In the genomic region with DNA sequence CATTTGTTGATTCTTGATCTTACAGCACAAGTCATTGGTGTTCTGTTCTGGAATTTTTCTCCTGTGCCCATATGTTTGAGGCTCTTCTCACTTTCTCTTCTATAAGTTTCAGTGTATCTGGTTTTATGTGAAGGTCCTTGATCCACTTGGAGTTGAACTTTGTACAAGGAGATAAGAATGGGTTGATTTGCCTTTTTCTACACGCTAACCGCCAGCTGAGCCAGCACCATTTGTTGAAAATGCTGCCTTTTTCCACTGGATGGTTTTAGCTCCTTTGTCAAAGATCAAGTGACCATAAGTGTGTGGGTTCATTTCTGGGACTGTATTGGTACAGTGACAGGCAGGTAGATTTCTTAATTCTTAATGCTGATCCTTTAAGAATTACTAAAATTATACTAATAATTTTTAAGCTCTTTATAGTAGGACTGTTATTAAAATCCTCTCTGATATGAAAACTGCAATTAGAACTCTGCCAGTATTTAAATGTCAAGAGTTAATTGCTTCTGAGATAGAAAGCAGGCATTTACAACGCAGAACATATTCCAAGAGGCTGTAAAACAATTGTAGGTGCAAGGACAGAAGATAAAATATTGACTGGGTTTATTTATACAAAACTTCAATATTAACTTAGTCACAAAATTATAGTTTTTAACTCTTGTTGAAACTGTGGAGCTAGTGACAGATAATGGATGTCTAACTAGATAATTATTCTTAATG, we compare ENCODE assay signal across 43 mouse cellular contexts. TPM values are rescaled to one million over a fixed set of nuclear protein-coding genes. Genes with fewer than 3 reads are reported as not detected.
"Had no signal": no experiment of that assay in that cellular context is flagged by ENCODE, and none has a peak within 500 bp of the region (broad histone marks: within the 10 kb centered on the region; RNA-seq: fewer than 3 reads in every experiment).

No protein-coding gene starts in this region.

- H3K27me3 ChIP-seq: limb, embryonic 12.5 days; limb, embryonic 13.5 days; limb, embryonic 15.5 days; liver, embryonic 12.5 days; liver, embryonic 13.5 days; liver, embryonic 15.5 days; lung, embryonic 15.5 days; megakaryocyte, embryonic 14.5 days; midbrain, embryonic 12.5 days; midbrain, embryonic 13.5 days had no signal

- H3K27ac ChIP-seq: left cerebral cortex, adult 2 months; limb, embryonic 10.5 days; limb, embryonic 12.5 days; limb, embryonic 13.5 days; limb, embryonic 15.5 days; liver, embryonic 12.5 days; liver, embryonic 13.5 days; liver, embryonic 14.5 days; liver, embryonic 15.5 days; lung, embryonic 15.5 days; macrophage; midbrain, embryonic 10.5 days; midbrain, embryonic 12.5 days; midbrain, embryonic 13.5 days; midbrain, embryonic 15.5 days had no signal

- DNase-seq: left cerebral cortex, postnatal 4 days; liver; liver, embryonic 13.5 days; liver, postnatal 0 days; lung, adult 18-20 months; lung, adult 2 months; lung, embryonic 14.5 days; lung, postnatal 10 days; lung, postnatal 14 days; lung, postnatal 36 days; lung, postnatal 4 days; midbrain, embryonic 14.5 days had no signal

- H3K4me1 ChIP-seq: limb, embryonic 10.5 days; limb, embryonic 12.5 days; limb, embryonic 13.5 days; limb, embryonic 15.5 days; liver, embryonic 12.5 days; liver, embryonic 13.5 days; liver, embryonic 15.5 days; lung, embryonic 15.5 days; megakaryocyte, embryonic 14.5 days had no signal

- H3K9ac ChIP-seq: limb, embryonic 12.5 days; limb, embryonic 13.5 days; limb, embryonic 15.5 days; liver, embryonic 12.5 days; liver, embryonic 13.5 days; liver, embryonic 14.5 days; liver, embryonic 15.5 days; liver, postnatal 0 days; lung, embryonic 14.5 days; lung, embryonic 15.5 days; midbrain, embryonic 12.5 days; midbrain, embryonic 13.5 days; midbrain, embryonic 15.5 days had no signal

- ATAC-seq: liver, embryonic 12.5 days; liver, postnatal 0 days; lung, postnatal 0 days; midbrain, embryonic 13.5 days; midbrain, embryonic 15.5 days; midbrain, embryonic 16.5 days had no signal

- H3K4me2 ChIP-seq: limb, embryonic 12.5 days; limb, embryonic 13.5 days; limb, embryonic 15.5 days; liver, embryonic 11.5 days; liver, embryonic 12.5 days; liver, embryonic 13.5 days; liver, embryonic 15.5 days; lung, embryonic 14.5 days; lung, embryonic 15.5 days; midbrain, embryonic 11.5 days; midbrain, embryonic 12.5 days; midbrain, embryonic 13.5 days; midbrain, embryonic 15.5 days had no signal

- H3K4me3 ChIP-seq: left cerebral cortex, adult 2 months; limb, embryonic 10.5 days; limb, embryonic 12.5 days; limb, embryonic 13.5 days; limb, embryonic 15.5 days; liver, embryonic 12.5 days; liver, embryonic 13.5 days; liver, embryonic 15.5 days; lung, embryonic 15.5 days; megakaryocyte, embryonic 14.5 days; midbrain, embryonic 10.5 days; midbrain, embryonic 12.5 days; midbrain, embryonic 13.5 days; midbrain, embryonic 15.5 days; myocyte had no signal

- H3K36me3 ChIP-seq: limb, embryonic 10.5 days; limb, embryonic 12.5 days; limb, embryonic 13.5 days; limb, embryonic 15.5 days; liver, embryonic 12.5 days; liver, embryonic 13.5 days; liver, embryonic 15.5 days; lung, embryonic 15.5 days; midbrain, embryonic 10.5 days; midbrain, embryonic 12.5 days; midbrain, embryonic 13.5 days; midbrain, embryonic 15.5 days had no signal

- H3K9me3 ChIP-seq: limb, embryonic 10.5 days; limb, embryonic 12.5 days; limb, embryonic 13.5 days; limb, embryonic 15.5 days; liver, embryonic 12.5 days; liver, embryonic 13.5 days; liver, embryonic 15.5 days; lung, embryonic 15.5 days; midbrain, embryonic 10.5 days; midbrain, embryonic 12.5 days; midbrain, embryonic 13.5 days; midbrain, embryonic 15.5 days had no signal

RNA-seq across cellular contexts. Expression of a gene that starts 44.9 kb away (rescaled TPM):
- total RNA-seq: left cerebral cortex, adult 2 months; left cerebral cortex, adult 8-10 months; left cerebral cortex, postnatal 10 days; left cerebral cortex, postnatal 14 days; left cerebral cortex, postnatal 36 days; left cerebral cortex, postnatal 4 days; megakaryocyte progenitor cell, adult 5-6 weeks; megakaryocyte, adult 5-6 weeks; megakaryocyte-erythroid progenitor cell, adult 5-6 weeks; midbrain, postnatal 0 days; monocyte, adult 5-6 weeks had no signal
- polyA plus RNA-seq: limb, embryonic 14.5 days; limb, embryonic 15.5 days; liver, adult 2 months; lung, adult 2 months; macrophage; midbrain, postnatal 0 days; myocyte had no signal
